Mouse (Mus musculus): ENCODE measurements at regions not wholly inside any gene's neighbourhood (a gene's known extent, or its start where the extent isn't known, plus 50 kb on each side); places are given as distances from the start of the nearest gene placed in this dataset.
A peak's percentile ranks its signal among the peaks of the same experiment; 100 is the strongest.

GRCm38 (mm10) chr8:6577868-6578634, 1472.9 kb upstream of the Slc10a2 start:
- no peak for DNase-seq

- DNase-seq, result no peak
Observed at GRCm38 (mm10) chr8:6575241-6575640, 1470.1 kb upstream of the Slc10a2 start.

GRCm38 (mm10) chr8:6573492-6573891, 1468.3 kb upstream of the Slc10a2 start:
- no peak for DNase-seq

GRCm38 (mm10) chr8:6572066-6572665, 1467.0 kb upstream of the Slc10a2 start:
- peak; percentile 35 for DNase-seq

- no peak for DNase-seq
Observed at GRCm38 (mm10) chr8:6550965-6551364, 1445.8 kb upstream of the Slc10a2 start.

GRCm38 (mm10) chr8:6527171-6527570, 1422.0 kb upstream of the Slc10a2 start:
- DNase-seq, result no peak

GRCm38 (mm10) chr8:6515882-6516682, 1410.9 kb upstream of the Slc10a2 start:
- no peak for DNase-seq

GRCm38 (mm10) chr8:6492453-6492852, 1387.3 kb upstream of the Slc10a2 start:
- peak; percentile 3 for DNase-seq

- no peak for DNase-seq
Observed at GRCm38 (mm10) chr8:6481966-6482365, 1376.8 kb upstream of the Slc10a2 start.

GRCm38 (mm10) chr8:6471089-6471488, 1365.9 kb upstream of the Slc10a2 start:
- DNase-seq, result no peak

- no peak for DNase-seq
Observed at GRCm38 (mm10) chr8:6456553-6457180, 1351.5 kb upstream of the Slc10a2 start.

GRCm38 (mm10) chr8:6448301-6448700, 1343.2 kb upstream of the Slc10a2 start:
- DNase-seq, result no peak

- DNase-seq, result no peak
Observed at GRCm38 (mm10) chr8:6439069-6439468, 1333.9 kb upstream of the Slc10a2 start.
